Mouse (Mus musculus) right cerebral cortex, postnatal 25 days (tissue): ENCODE measurements at regions not wholly inside any gene's neighbourhood (a gene's known extent, or its start where the extent isn't known, plus 50 kb on each side); places are given as distances from the start of the nearest gene placed in this dataset.

ENCODE experiments used
- DNase-seq: peaks from one replicate; pipeline ENCODE4 v3.0.0; 2022

DNA sequence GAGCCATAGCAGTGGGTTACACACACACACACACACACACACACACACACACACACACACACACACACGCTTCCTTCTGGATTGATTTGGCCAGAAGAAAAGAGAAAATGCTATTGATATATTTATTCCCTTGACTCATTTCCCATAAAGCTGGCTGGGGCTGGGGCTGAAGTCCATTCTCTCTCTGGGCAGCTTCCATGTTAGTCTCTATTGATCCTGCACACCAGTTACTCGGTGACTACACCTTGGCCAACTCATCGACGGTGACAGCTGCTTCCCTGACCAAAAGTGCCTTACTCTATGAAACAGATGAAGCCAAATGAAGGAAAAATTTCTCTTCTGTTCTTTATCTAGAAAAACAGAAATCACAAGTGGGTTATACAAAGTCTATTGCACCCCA lies 82.1 kb downstream of the Snx18 start:
- DNase-seq, result no peak

DNA sequence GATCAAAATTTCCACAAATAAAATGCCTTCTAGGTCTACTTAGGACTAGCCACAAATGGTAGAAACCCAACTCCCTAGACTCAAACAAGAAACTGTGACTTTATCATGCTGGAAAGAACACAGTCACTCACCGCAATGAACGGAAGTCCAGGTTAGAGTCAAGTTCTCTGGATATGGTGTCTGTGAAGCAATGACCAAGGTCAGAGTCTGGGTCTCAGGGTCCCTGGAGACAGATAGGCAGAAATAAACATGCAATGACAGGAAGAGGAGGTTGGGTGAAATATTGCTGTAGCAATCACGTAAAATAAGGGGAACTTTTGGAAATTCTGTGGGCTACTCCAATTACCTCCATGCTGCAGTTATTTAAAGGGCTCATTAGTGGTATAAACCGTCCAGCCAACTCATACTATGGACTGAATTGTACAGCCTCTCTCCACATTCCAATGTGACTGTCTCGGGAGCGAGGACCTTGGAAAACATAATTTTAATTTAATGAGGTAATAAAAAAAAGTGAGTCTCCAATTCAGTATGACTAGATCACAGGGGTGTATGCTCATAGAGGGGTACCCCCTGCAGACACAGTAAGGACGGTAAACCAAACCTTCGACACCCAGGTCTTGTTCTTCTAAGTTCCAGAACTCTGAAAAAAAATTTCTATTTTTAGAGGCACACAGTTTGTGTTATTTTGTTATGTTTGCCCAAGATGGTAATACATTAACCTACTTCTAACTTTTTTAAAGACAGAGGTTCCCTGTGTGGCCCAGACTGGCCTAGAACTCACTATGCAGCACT lies 83.5 kb downstream of the Snx18 start:
- no peak for DNase-seq

DNA sequence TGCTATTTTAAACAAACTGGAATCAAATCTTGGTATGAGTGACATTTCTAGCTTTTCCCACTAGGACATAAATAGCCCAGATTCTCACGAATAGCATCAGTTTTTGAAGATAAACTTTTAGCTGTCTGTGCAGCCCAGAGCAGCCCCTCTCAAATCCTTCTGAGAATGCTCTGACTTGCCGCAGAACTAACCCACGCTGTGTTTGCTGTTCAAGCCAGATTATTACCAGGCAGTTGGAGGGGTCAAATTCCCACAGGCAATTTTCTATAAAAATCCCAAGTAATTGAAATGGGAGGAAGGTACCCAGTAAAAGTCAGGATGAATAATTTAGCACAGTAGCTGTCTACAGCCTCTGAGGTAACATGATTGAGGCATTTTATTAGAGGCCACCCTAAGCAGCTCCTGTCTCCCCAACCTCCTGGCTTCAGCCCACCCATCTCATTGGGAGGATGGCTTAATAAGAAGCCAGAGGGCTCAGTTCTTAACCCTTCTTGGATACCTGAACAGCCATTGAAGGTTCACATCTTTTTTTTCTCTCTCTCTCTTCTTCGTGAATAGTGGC lies 84.4 kb downstream of the Snx18 start:
- DNase-seq, result no peak

DNA sequence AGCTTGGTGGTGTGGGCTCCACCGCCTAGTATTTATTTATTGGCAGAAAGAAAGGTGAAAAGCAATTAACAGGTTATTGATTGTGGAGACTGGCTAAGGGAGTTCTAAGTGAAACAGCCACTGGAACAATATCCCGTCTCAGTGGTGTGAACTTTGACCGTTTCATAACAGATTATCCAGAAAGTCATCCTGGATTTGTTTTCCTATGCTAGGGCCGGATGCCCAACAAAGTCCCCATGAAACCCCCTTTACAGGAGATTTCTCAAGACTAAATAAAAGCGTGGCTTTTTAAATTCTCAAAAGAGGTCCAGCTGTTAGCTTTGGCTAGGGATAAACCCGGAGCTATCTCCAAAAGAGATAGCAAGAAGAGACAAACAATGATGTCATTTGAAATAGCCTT lies 91.4 kb downstream of the Snx18 start:
- no peak for DNase-seq

DNA sequence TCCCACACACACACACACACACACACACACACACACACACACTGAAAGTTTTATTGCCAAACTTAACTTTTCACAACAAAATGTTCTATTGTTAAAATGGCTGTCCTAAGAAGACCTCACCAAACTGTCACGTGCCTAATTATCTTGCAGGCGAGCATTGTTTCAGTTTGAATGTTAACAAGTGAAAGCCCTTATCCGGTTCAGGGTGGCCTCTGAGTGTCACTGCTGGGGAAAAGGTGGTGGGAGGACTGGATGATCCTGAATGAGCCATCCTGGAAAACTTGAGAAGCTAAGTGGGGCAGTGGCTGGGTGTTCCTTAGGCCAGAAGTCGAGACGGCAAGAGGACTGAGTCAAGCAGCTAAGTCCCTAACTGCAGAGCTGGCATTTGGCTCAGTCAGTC lies 94.9 kb downstream of the Snx18 start:
- no peak for DNase-seq

DNA sequence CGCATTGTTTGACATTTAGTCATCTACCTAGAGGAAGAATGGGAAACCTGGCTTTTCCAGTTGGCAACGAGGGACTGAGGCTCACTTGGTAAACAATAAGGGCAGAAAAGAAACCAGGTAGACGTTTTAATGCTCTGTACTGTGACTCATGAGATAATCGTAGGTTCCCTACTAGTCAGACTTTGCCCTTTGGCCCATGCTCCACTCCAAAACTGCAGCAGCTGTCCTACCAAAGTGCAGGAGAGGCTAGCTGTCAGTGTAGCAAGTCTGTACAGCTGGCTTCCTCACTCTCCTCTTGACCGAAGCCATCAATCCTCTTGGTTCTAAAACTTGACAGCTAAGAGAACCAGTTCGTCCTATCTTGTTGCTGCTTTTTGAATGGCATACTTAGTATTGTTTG lies 100.2 kb downstream of the Snx18 start:
- DNase-seq, result no peak

DNA sequence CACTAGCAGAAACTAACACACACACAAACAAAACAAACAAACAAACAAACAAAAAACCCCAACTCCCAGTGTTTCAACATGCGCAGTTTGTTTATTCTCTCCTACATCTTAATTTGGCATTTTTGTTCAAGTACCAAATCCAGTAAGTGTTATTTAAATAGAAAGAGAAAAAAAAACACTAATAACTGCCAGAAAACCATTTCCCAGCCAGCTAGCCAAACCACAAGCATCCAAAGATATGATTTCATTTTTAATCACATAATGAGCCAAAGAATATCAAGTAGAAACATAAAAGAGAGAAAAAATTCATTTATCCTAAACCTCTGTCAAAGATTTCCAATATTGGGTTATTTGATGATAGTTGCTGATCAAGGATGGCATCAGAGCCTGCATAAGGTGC lies 102.3 kb downstream of the Snx18 start:
- no peak for DNase-seq

DNA sequence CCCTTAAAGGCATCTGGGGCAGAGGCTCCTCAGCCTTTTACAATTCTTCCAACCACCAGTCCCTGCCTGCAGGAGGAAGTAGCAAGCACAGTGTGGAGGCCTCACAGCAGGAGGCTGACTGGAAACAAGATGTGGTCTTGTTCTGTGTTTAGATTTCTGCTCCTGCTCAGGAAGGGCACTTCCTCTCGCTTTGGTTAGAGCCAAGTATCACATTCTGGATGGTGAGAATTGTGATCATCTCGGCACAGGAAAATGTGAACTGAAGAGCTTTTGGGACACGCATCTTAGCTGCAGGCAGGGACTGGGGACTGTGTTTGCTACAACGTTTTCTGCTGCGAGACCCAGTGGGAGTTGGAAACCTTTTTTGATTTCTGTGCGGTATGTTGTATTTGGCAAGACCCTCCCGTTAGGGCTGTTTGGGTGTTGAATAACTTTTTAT lies 103.2 kb downstream of the Snx18 start:
- DNase-seq, result peak; percentile 26

DNA sequence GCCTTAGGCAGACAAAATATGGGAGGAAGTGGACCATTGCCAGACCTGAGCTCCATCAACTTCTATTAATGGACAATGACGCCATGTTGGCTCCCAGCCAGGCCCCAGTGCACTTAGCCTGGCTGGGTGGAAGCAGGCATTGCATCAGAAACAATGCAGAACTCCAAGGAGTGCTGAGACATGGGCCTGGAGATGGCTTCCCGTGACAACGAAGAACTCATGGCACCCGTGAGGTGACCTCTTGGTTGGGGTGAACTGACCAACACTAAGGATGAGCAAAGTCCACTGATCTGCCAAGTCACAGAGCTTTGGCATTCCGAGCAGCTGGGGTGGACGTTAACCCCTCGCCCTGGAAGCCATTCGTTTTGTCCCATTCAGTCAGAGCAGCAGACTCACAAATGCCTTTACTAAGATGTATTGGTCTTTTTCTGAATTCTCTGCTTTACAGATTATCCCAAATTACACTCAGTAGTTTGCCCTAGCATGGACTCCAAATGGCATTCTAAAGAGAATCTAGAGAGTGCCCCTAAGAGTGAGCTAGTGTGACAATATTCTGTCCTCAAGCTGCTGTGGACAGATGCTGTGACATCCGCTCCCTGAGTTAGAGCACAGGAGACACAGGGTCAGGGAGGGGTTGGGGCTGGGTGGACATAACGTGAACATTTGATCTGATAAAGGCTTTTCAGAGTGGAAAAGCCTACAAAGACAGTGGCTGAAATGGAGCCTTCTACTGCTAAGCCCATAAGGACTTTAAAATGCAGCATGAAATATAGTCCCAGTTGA lies 108.8 kb downstream of the Snx18 start:
- peak; percentile 25 for DNase-seq

DNA sequence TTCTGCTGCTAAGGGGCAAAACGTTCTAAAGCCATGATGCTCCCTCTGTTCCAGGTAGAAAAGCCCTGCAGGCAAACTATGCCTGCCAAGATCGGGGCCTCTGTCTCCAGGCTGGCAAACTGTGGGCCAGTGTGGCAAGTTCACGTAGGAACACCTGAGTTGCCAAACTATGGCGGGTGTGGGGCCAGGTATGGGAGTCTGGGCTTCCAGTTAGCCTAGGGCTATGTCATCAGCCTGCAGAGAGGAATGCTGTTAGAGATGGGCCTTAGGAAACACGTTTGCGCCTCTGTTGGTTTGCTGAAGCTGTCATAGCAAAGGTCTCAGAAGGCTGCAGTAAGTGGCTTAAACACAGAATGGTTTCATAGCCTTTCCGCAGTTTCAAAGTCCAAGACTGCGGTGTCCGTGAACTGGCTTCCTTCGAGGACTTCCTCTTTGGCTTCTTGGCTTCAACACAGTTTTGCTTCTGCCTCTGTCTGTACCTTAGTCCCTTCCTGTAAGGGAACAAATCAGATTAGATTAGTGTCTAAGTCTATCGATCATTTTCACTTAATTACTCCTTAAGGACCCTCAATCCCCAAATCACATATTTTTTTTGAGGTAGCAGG lies 110.1 kb downstream of the Snx18 start:
- DNase-seq, result no peak

DNA sequence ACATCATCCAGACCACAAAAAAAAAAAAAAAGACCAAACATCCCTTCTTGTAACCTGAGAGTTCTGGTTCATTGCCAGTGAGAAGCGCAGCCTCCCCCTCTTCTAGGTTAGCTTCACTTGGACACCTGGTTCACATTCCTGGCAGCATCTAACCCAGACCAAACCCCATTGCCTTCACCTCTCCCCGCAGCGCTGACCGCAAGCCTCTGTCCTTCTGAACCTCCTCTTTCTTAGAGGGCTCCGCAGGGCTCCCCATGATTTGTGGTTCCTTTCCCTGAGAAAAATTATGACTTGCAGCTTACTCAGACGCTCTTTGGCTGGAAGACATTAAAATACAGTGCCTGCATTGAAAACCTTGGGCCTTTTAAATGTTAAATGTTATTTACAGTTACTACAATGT lies 115.8 kb downstream of the Snx18 start:
- DNase-seq, result no peak

DNA sequence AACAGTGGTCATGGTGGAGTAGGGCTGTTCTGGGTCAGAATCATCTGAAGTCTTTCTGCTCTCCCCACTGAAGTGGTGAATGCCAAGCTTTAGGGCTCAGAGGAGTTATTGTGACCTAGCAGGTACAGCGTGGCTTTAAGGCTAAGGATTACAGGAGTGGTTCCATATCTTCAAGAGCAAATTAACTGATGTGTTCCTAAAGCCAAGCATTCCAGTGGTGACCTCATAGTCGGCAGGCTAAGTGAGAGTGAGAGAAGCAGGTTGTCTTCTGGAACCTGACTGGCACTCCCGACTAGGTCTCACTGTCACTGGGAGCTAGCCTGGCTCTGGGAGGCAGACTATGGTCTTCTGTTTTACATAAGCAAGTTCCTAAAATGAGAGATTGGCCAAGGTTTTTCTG lies 116.3 kb downstream of the Snx18 start:
- DNase-seq, result no peak

DNA sequence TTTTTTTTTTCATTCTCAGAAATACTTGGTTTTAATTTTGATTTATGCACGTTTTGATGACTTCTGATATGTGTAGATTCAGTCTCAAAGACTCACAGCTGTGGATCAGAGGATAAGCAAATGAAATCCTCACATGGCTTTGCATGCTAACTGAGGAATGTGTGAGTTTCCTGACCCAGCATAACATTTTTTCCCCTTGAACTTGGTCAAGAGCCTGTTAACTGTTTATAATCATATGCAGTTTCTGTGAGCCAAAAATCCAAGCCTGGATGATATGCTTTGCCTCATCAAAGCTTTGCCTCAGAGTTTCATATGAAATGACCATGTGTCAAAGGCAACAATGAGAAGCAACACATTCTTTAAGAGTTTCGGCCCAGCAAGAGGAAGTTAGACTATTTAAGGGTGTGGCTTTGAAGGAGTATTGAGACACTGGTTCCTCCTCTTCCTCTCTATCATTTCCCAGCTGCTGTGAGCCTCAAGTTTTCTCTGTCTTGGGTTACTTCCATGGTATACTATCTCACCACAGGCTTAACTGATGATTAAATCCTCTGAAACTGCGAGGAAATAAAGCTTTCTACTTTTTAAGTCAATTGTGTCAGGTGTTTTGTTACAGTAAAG lies 117.9 kb downstream of the Snx18 start:
- no peak for DNase-seq

DNA sequence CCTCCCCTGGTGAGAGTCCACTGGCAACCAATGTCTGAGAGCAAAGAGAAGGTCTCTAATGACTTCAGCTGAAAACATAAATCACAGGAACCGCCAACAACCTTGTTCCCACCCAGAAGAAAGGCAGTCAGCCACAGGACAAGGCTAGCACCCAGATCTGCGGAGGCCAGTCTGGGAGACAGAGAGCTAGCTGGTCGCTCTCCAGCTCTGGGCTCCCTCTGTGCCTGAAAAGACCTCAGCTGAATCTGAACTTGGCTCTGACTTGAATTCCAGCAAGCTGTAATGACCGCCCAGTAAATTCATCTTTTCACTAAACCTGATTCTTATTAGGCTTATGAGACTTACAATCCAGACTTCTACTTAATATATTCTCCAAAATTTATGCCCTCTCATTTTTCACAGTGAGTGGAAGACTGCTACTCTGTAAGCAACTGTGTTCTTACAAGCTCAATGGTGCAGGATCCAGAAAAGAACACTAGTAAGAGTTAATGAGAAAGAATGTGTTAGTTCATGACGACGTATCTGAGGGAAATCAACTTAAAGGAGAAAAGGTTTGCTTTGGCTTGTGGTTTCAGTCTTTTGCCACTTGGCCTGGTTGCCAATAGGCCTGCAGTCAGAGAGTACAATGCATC lies 119.2 kb downstream of the Snx18 start:
- no peak for DNase-seq

DNA sequence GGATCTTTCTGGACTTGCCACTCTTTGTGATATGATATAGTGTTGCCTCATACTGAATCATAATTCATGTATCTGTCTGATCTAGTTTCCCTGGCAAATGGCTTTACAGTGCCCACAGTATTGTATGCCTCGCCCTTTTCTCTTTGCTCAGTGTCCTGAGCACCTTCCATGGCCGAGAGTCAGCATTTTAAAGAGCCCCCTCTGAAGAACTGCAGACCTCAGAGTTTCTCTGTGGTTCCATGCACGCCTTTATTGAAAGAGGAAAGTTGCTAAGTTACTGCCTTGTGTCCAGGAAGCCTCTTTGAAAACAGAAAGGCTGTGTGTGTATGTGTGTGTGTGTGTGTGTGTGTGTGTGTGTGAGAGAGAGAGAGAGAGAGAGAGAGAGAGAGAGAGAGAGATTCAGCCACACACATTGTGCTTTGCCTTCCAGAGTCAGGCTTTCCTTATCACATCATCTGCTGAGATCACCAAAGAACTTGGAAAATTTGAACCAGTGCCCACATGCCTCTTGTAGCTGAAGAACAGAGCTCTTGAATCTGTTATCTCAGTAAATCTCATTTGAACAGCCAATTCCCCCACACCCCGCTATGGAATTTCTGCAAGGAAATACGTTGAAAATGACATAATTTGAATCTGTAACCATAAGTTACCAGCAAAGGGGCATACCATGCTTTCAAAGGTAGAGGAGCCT lies 122.6 kb downstream of the Snx18 start:
- no peak for DNase-seq

DNA sequence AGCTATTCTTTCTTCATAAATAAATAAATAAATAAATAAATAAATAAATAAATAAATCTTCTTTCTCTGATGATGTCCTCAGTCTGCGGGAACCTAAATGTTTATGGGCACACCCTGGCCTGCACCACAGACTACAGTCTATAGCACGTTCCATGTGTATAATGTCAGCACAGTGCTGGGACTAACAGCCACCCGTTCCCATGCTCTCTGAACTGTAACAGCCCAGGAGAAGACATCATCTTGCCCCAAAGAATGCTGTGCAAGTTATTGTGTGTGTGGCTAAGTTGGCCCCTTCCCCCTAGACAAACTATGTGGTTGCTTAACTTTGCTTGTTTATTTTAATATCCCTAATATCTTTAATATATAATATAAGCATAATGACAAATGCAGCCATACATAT lies 123.2 kb downstream of the Snx18 start:
- no peak for DNase-seq

DNA sequence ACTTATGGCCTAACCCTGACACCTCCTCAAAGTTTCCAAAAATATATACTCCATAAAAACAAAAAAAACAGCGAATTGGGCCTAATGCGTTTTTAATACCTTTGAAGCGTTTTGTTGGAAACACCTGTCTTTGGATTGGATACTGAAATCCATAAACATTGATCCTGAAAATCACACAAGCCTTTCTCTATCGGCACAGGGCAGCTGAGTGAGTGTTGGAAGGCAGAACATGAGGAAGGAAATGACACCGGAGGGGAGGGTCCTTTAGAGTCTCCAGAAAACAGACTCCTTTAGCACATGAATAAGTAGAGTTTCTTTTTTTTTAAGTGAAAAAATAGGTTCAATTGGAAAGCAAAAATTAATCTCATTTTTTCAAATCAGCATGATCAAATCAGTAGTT lies 123.7 kb downstream of the Snx18 start:
- DNase-seq, result no peak

DNA sequence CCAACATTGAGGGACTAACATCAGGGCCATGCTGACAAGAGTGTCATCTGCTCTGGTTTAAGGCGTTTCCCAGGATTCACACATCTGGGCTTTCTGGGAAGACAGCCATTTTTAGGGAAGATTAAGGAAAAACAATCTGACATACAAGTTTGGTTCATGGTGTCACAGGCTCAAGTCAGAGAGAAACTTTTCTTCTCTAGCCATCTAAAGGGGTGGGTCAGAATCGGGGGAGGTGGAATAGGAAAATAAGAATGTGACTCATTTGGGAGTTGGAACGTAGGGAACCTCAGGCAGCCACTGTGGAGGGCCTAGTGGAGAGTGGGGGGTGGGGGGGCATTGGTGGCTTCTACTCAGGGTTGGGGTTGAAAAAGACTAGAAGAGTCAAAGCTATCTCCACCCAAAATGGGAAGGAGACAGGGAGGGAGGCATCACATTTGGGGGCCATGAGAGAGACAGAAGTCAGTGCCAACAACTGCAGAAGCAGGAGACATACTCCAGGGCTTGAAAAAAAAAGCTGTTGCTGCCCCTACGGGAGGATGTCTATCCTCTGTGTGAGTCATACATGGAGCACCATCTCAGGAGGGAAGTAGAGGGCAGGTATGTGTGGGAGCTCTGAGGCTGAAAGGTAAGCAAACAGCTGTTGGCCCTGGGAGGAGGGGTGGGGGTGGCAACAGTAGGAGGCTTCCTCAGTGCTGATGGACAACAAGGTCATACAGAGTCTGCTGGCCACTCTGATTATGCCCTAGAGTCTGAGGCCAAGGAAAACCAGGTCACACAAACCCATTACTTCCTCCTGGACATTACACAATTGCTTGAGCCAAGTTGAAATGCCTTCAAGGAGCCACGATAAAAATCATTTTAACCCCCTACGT lies 128.2 kb downstream of the Snx18 start:
- no peak for DNase-seq

DNA sequence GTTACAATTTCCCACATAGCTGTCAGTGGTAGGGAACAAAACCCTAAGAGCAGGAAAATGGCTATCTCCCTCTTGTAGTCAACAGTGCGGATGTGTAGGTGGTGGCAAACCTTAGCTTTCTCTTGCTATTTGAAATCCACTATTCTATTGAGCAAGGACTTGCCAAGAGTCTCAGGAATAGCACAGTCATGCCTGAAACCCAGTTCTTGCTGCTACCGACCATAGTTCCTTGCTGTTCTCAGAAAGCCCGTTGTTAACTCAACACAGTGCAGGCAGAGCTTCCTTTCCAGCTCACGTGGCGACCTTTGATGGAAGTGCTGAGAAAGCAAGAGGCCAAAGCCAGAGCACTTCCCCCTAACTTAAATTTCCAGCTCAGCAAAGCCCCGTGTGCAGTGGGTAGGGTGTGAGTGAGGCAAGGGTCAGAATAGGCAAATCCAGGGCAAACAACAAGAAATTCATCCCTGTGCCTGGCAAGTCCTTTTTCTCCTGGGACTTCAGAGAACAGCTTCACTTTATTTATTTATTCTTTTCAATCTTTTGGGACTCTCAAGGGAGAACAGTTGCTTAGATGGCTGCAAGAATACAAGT lies 131.9 kb downstream of the Snx18 start:
- no peak for DNase-seq

DNA sequence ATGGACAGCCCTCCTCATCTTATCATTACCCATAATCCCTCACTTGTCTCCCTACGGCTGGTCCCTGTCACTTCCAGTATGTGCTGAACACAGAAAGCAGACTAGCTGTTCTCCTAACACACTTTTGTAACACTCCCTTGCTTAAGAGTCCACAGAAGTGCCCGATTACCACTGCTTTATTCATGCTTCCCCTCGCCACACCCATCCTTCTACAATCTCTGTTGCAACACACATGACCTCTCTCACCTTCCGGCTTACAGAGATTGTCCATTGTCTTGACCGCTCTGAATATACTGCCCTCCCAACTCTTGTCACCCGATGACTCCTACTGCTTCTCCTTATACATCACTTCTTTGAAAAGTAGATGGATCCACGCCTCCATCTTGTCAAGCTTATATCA lies 132.9 kb downstream of the Snx18 start:
- no peak for DNase-seq
